Mouse (Mus musculus) liver, adult 2 months (tissue): ENCODE measurements around the gene Lrba. TPM values are rescaled to one million over a fixed set of nuclear protein-coding genes. Genes with fewer than 3 reads are reported as not detected.

Experiments
- DNase-seq: peaks from one replicate; pipeline ENCODE4 v3.0.0-alpha.2; 2011; ENCODE audit warnings: low read depth, low spot score; ENCODE audit errors: extremely low read depth
- H3K27ac ChIP-seq: fragments of 200-500 bp; replicated peaks from 2 replicates; pipeline ENCODE4 v1.5.1; 2012; ENCODE audit warnings: low read depth, mild to moderate bottlenecking, control low read depth, inconsistent platforms, low read length; ENCODE audit not compliant: insufficient read depth
- H3K27me3 ChIP-seq: fragments of 200-500 bp; 2 replicates; pipeline ENCODE4 v1.6.1; 2012; ENCODE audit warnings: mild to moderate bottlenecking, moderate library complexity, low read length, inconsistent platforms; ENCODE audit not compliant: control insufficient read depth, insufficient read depth
- H3K36me3 ChIP-seq: fragments of 200-500 bp; 2 replicates; pipeline ENCODE4 v1.6.1; 2012; ENCODE audit warnings: low read length, inconsistent platforms; ENCODE audit not compliant: control insufficient read depth, insufficient read depth
- H3K4me1 ChIP-seq: fragments of 200-500 bp; 2 replicates; pipeline ENCODE4 v1.6.1; 2011; ENCODE audit warnings: low read length; ENCODE audit not compliant: control insufficient read depth, insufficient read depth
- H3K4me3 ChIP-seq: fragments of 200-500 bp; 2 replicates; pipeline ENCODE4 v1.5.1; 2011; ENCODE audit warnings: low read depth, mild to moderate bottlenecking, control low read depth, low read length, moderate library complexity; ENCODE audit not compliant: insufficient read depth
- H3K79me2 ChIP-seq: fragments of 200-500 bp; 2 replicates; pipeline ENCODE4 v1.6.1; 2012; ENCODE audit warnings: inconsistent platforms, mild to moderate bottlenecking, low read length, moderate library complexity; ENCODE audit not compliant: control insufficient read depth, insufficient read depth
- H3K9ac ChIP-seq: fragments of 200-500 bp; 2 replicates; pipeline ENCODE4 v1.6.1; 2012; ENCODE audit warnings: low read depth, mild to moderate bottlenecking, control low read depth, inconsistent platforms, low read length
- CTCF ChIP-seq: fragments of 200-500 bp; IDR thresholded peaks from 2 replicates; pipeline ENCODE4 v1.5.1; 2011; ENCODE audit warnings: low read depth, low read length, control low read depth
- POLR2A ChIP-seq: fragments of 200-500 bp; IDR thresholded peaks from 2 replicates; pipeline ENCODE4 v1.6.1; 2011; ENCODE audit warnings: low read length, control low read depth; ENCODE audit not compliant: insufficient read depth; ENCODE audit errors: extremely low read depth
- WGBS: fragments of 180-500 bp; shearing (Covaris S2); methylation state at CpG from one replicate; pipeline ENCODE4 v1.1.7; 2018; 5-methylcytosine and 5-hydroxymethylcytosine counted together
- polyA plus RNA-seq: library from polyadenylated mRNA; depleted of rRNA; stranded (reverse); fragments of >200 nt; gene quantifications from 2 replicates; pipeline ENCODE4 v1.2.3, GENCODE M21; 2012
- total RNA-seq: library from RNA; depleted of rRNA; stranded (reverse); fragments of >200 nt; gene quantifications from 2 replicates; pipeline ENCODE4 v1.2.3, GENCODE M21; 2014

Gene Lrba
- total and polyA plus RNA-seq, 2 experiments, result 8.4 to 26.1 TPM

GRCm38 (mm10) chr3:86291326-86291725, 66.8 kb downstream of the Lrba start:
- WGBS, result 86% methylated on average over 8 of the region's 8 CpGs
- no peak for DNase-seq
- no peaks in the 10 kb centered on the region for H3K27me3 ChIP-seq
- H3K36me3 ChIP-seq, result peaks cover 3% of the 10 kb centered on the region
- no peak overlapping the region for H3K9ac ChIP-seq
- H3K4me3 ChIP-seq, result no peak overlapping the region
- no peak for TF ChIP-seq POLR2A
- TF ChIP-seq CTCF, result no peak
- no peaks in the 10 kb centered on the region for H3K79me2 ChIP-seq
- H3K4me1 ChIP-seq, result no peaks in the 10 kb centered on the region
- H3K27ac ChIP-seq, result no peak overlapping the region

GRCm38 (mm10) chr3:86294866-86295265, 70.4 kb downstream of the Lrba start:
- H3K4me1 ChIP-seq, result no peaks in the 10 kb centered on the region
- H3K9ac ChIP-seq, result no peak overlapping the region
- 100% methylated on average over 1 of the region's 1 CpGs for WGBS
- H3K79me2 ChIP-seq, result no peaks in the 10 kb centered on the region
- no peak overlapping the region for H3K27ac ChIP-seq
- TF ChIP-seq CTCF, result no peak
- no peaks in the 10 kb centered on the region for H3K27me3 ChIP-seq
- DNase-seq, result no peak
- H3K36me3 ChIP-seq, result peaks cover 11% of the 10 kb centered on the region
- H3K4me3 ChIP-seq, result no peak overlapping the region

GRCm38 (mm10) chr3:86296214-86296613, 71.7 kb downstream of the Lrba start:
- no peaks in the 10 kb centered on the region for H3K79me2 ChIP-seq
- no peaks in the 10 kb centered on the region for H3K4me1 ChIP-seq
- no peak overlapping the region for H3K27ac ChIP-seq
- H3K36me3 ChIP-seq, result peaks cover 11% of the 10 kb centered on the region
- DNase-seq, result no peak
- WGBS, result 52% methylated on average over 8 of the region's 8 CpGs
- H3K9ac ChIP-seq, result no peak overlapping the region
- no peaks in the 10 kb centered on the region for H3K27me3 ChIP-seq
- TF ChIP-seq POLR2A, result no peak
- no peak for TF ChIP-seq CTCF
- no peak overlapping the region for H3K4me3 ChIP-seq

GRCm38 (mm10) chr3:86308833-86309232, 84.4 kb downstream of the Lrba start:
- DNase-seq, result no peak
- WGBS, result 92% methylated on average over 2 of the region's 2 CpGs
- Histone ChIP-seq H3K4me1 (no peaks in the 10 kb centered on the region), H3K27me3 (no peaks in the 10 kb centered on the region), H3K36me3 (peaks cover 11% of the 10 kb centered on the region), H3K27ac (no peak overlapping the region), H3K79me2 (no peaks in the 10 kb centered on the region), H3K9ac (no peak overlapping the region), H3K4me3 (no peak overlapping the region)
- no peak for TF ChIP-seq POLR2A
- no peak for TF ChIP-seq CTCF

- Histone ChIP-seq H3K4me3 (no peak overlapping the region), H3K27me3 (no peaks in the 10 kb centered on the region), H3K4me1 (no peaks in the 10 kb centered on the region), H3K27ac (no peak overlapping the region), H3K9ac (no peak overlapping the region), H3K36me3 (peaks cover 8% of the 10 kb centered on the region), H3K79me2 (no peaks in the 10 kb centered on the region)
- 79% methylated on average over 5 of the region's 5 CpGs for WGBS
- TF ChIP-seq POLR2A, result no peak
- no peak for TF ChIP-seq CTCF
- DNase-seq, result no peak
These were observed 85.7 kb downstream of the Lrba start for GRCm38 (mm10) chr3:86310216-86310615.

GRCm38 (mm10) chr3:86311406-86311805, 86.9 kb downstream of the Lrba start:
- no peak for DNase-seq
- H3K27ac ChIP-seq, result no peak overlapping the region
- H3K36me3 ChIP-seq, result peaks cover 9% of the 10 kb centered on the region
- no peak overlapping the region for H3K4me3 ChIP-seq
- no peaks in the 10 kb centered on the region for H3K27me3 ChIP-seq
- no peak for TF ChIP-seq CTCF
- no peak for TF ChIP-seq POLR2A
- no peaks in the 10 kb centered on the region for H3K4me1 ChIP-seq
- no peaks in the 10 kb centered on the region for H3K79me2 ChIP-seq
- H3K9ac ChIP-seq, result no peak overlapping the region
- 79% methylated on average over 1 of the region's 1 CpGs for WGBS
